Mouse (Mus musculus): Measurements from ENCODE around the gene Dync1i1.

DNA sequence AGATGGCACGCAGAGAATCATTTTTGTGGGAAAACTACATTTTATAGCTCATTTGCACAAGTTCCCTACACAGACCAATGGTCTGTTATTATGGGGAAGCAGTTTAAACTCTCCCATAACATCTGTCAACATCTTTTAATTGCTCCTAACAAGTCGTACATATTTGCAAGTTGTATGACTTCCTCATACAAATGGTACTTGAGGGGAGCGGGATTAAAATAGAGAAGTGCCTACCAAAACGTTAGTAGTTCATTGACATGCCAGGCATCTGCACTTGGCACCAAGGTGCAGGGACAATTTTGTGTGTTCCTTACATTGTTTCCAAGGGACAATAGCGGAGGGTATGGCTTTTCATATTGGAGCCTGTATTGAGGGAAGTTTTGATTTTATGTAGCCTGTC lies 140.7 kb downstream of the Dync1i1 start:
- TF ChIP-seq POLR2A (IDR thresholded peaks at IDR 0.05; ENCODE audit: insufficient read length, low read depth) (no peak), TCF12 (IDR thresholded peaks at IDR 0.05; ENCODE audit: insufficient read depth, poor library complexity, severe bottlenecking) (no peak), MYOG (IDR thresholded peaks at IDR 0.05; ENCODE audit: control insufficient read depth in 1 of 3, insufficient read depth in 1 of 3, insufficient read length in 2 of 3, low read depth in 2 of 3) (no peak), USF1 (IDR thresholded peaks at IDR 0.05; ENCODE audit: low read depth) (no peak), E2F4 (IDR thresholded peaks at IDR 0.05; ENCODE audit: insufficient read depth) (no peak), SRF (IDR thresholded peaks at IDR 0.05; ENCODE audit: control insufficient read depth, insufficient read length, low read depth) (no peak), MYOD1 (IDR thresholded peaks at IDR 0.05; ENCODE audit: control insufficient read depth in 1 of 3, insufficient read length in 2 of 3, low read depth in 2 of 3) (no peak), POLR2AphosphoS2 (IDR thresholded peaks at IDR 0.05; ENCODE audit: insufficient read length, low read depth) (no peak)
